Mouse (Mus musculus) forebrain, embryonic 10.5 days (tissue): Measurements from ENCODE around the gene Isy1. TPM values are rescaled to one million over a fixed set of nuclear protein-coding genes. Genes with fewer than 3 reads are reported as not detected.
A peak's percentile ranks its signal among the peaks of the same experiment; 100 is the strongest.

Experiments used
- DNase-seq: peaks from one replicate; pipeline ENCODE4 v3.0.0-alpha.2; 2017; ENCODE audit warnings: low spot score; ENCODE audit errors: extremely low spot score
- H3K27ac ChIP-seq: fragments of 300-500 bp; sonication (generic); 2 replicates; pipeline ENCODE4 v1.5.1; 2016; ENCODE audit warnings: mild to moderate bottlenecking
- H3K27me3 ChIP-seq: fragments of 300-500 bp; sonication (generic); 2 replicates; pipeline ENCODE4 v1.6.1; 2016; ENCODE audit warnings: mild to moderate bottlenecking; ENCODE audit not compliant: poor library complexity, severe bottlenecking
- H3K36me3 ChIP-seq: fragments of 300-500 bp; sonication (generic); replicated peaks from 2 replicates; pipeline ENCODE4 v1.6.1; 2016; ENCODE audit warnings: mild to moderate bottlenecking, moderate library complexity
- H3K4me1 ChIP-seq: fragments of 300-500 bp; sonication (generic); 2 replicates; pipeline ENCODE4 v1.6.1; 2016
- H3K4me3 ChIP-seq: fragments of 300-500 bp; sonication (generic); 2 replicates; pipeline ENCODE4 v1.5.1; 2016; ENCODE audit warnings: mild to moderate bottlenecking, moderate library complexity
- H3K9me3 ChIP-seq: fragments of 300-500 bp; sonication (generic); 2 replicates; pipeline ENCODE4 v1.6.1; 2016; ENCODE audit warnings: mild to moderate bottlenecking, moderate library complexity
- WGBS: fragments of 180-500 bp; shearing (Covaris S2); methylation state at CpG from one replicate; pipeline ENCODE4 v1.1.7; 2016; 5-methylcytosine and 5-hydroxymethylcytosine counted together
- polyA plus RNA-seq: library from polyadenylated mRNA; unstranded; fragments of >200 nt; fragmentation: Nextera tagmentation; extraction: Ambion mirVana; gene quantifications from 2 replicates; pipeline ENCODE4 v1.2.1, GENCODE M21; 2016

The Isy1 gene
- polyA plus RNA-seq, 1 experiment from 2014 or later, result 78.6 TPM

GRCm38 (mm10) chr6:87793821-87794510 is 44.6 kb downstream of the Isy1 start:
- H3K27ac ChIP-seq, result no peak overlapping the region
- DNase-seq, result no peak
- WGBS, result 97% methylated on average over 10 of the region's 10 CpGs
- H3K4me1 ChIP-seq, result peaks cover 14% of the 10 kb centered on the region
- no peak overlapping the region for H3K4me3 ChIP-seq
- H3K36me3 ChIP-seq, result peaks cover 13% of the 10 kb centered on the region
- H3K9me3 ChIP-seq, result no peaks in the 10 kb centered on the region
- no peaks in the 10 kb centered on the region for H3K27me3 ChIP-seq

GRCm38 (mm10) chr6:87791826-87792225 is 46.8 kb downstream of the Isy1 start:
- Histone ChIP-seq H3K27me3 (no peaks in the 10 kb centered on the region), H3K4me1 (peaks cover 16% of the 10 kb centered on the region), H3K9me3 (no peaks in the 10 kb centered on the region), H3K27ac (no peak overlapping the region), H3K36me3 (peaks cover 13% of the 10 kb centered on the region), H3K4me3 (no peak overlapping the region)
- DNase-seq, result no peak
- 94% methylated on average over 5 of the region's 5 CpGs for WGBS

GRCm38 (mm10) chr6:87790779-87791480 is 47.7 kb downstream of the Isy1 start:
- no peak for DNase-seq
- Histone ChIP-seq H3K9me3 (no peaks in the 10 kb centered on the region), H3K36me3 (peaks cover 13% of the 10 kb centered on the region), H3K27ac (0 out of 2 replicates have a peak overlapping the region, but pooled peaks have one; percentile 15), H3K4me3 (no peak overlapping the region), H3K27me3 (no peaks in the 10 kb centered on the region), H3K4me1 (peaks cover 14% of the 10 kb centered on the region)
- WGBS, result 75% methylated on average over 7 of the region's 7 CpGs

GRCm38 (mm10) chr6:87789791-87790190 is 48.8 kb downstream of the Isy1 start:
- H3K4me3 ChIP-seq, result no peak overlapping the region
- H3K9me3 ChIP-seq, result no peaks in the 10 kb centered on the region
- peaks cover 13% of the 10 kb centered on the region for H3K36me3 ChIP-seq
- peaks cover 7% of the 10 kb centered on the region; the same call in 1 of the 2 replicates for H3K4me1 ChIP-seq
- 94% methylated on average over 6 of the region's 6 CpGs for WGBS
- peak overlapping the region; percentile 66 for H3K27ac ChIP-seq
- H3K27me3 ChIP-seq, result no peaks in the 10 kb centered on the region
- no peak for DNase-seq

- Histone ChIP-seq H3K4me3 (no peak overlapping the region), H3K27me3 (no peaks in the 10 kb centered on the region), H3K4me1 (peaks cover 7% of the 10 kb centered on the region; the same call in 1 of the 2 replicates), H3K9me3 (no peaks in the 10 kb centered on the region), H3K27ac (peak overlapping the region; percentile 66), H3K36me3 (peaks cover 13% of the 10 kb centered on the region)
- DNase-seq, result no peak
- WGBS, result 86% methylated on average over 5 of the region's 5 CpGs
These were observed 49.6 kb downstream of the Isy1 start for GRCm38 (mm10) chr6:87788896-87789587.

- Histone ChIP-seq H3K4me3 (no peak overlapping the region), H3K36me3 (peaks cover 13% of the 10 kb centered on the region), H3K9me3 (no peaks in the 10 kb centered on the region), H3K4me1 (peaks cover 7% of the 10 kb centered on the region; the same call in 1 of the 2 replicates), H3K27ac (no peak overlapping the region), H3K27me3 (no peaks in the 10 kb centered on the region)
- no peak for DNase-seq
- 92% methylated on average over 9 of the region's 9 CpGs for WGBS
These were observed 50.2 kb downstream of the Isy1 start for GRCm38 (mm10) chr6:87788266-87788895.

GRCm38 (mm10) chr6:87787108-87787890 is 51.3 kb downstream of the Isy1 start:
- Histone ChIP-seq H3K4me3 (no peak overlapping the region), H3K9me3 (no peaks in the 10 kb centered on the region), H3K36me3 (peaks cover 5% of the 10 kb centered on the region), H3K27me3 (no peaks in the 10 kb centered on the region), H3K4me1 (peaks cover 7% of the 10 kb centered on the region; the same call in 1 of the 2 replicates), H3K27ac (no peak overlapping the region)
- DNase-seq, result no peak
- WGBS, result 88% methylated on average over 6 of the region's 6 CpGs

- Histone ChIP-seq H3K36me3 (no peaks in the 10 kb centered on the region), H3K27me3 (no peaks in the 10 kb centered on the region), H3K4me1 (peaks cover 7% of the 10 kb centered on the region; the same call in 1 of the 2 replicates), H3K4me3 (no peak overlapping the region), H3K9me3 (no peaks in the 10 kb centered on the region), H3K27ac (no peak overlapping the region)
- no peak for DNase-seq
- 93% methylated on average over 5 of the region's 5 CpGs for WGBS
These were observed 52.0 kb downstream of the Isy1 start for GRCm38 (mm10) chr6:87786621-87787020.

GRCm38 (mm10) chr6:87784033-87784432 is 54.6 kb downstream of the Isy1 start:
- no peaks in the 10 kb centered on the region for H3K36me3 ChIP-seq
- no peak overlapping the region for H3K4me3 ChIP-seq
- H3K27ac ChIP-seq, result no peak overlapping the region
- H3K27me3 ChIP-seq, result no peaks in the 10 kb centered on the region
- H3K9me3 ChIP-seq, result no peaks in the 10 kb centered on the region
- DNase-seq, result no peak
- 86% methylated on average over 8 of the region's 8 CpGs for WGBS
- peaks cover 3% of the 10 kb centered on the region; the same call in 1 of the 2 replicates for H3K4me1 ChIP-seq

GRCm38 (mm10) chr6:87780546-87781301 is 57.9 kb downstream of the Isy1 start:
- no peaks in the 10 kb centered on the region for H3K27me3 ChIP-seq
- DNase-seq, result no peak
- no peak overlapping the region for H3K4me3 ChIP-seq
- no peak overlapping the region for H3K27ac ChIP-seq
- no peaks in the 10 kb centered on the region for H3K4me1 ChIP-seq
- 83% methylated on average over 10 of the region's 10 CpGs for WGBS
- no peaks in the 10 kb centered on the region for H3K36me3 ChIP-seq
- no peaks in the 10 kb centered on the region for H3K9me3 ChIP-seq
